Mouse (Mus musculus): ENCODE measurements around the gene Glt1d1.

Glt1d1 gene

DNA sequence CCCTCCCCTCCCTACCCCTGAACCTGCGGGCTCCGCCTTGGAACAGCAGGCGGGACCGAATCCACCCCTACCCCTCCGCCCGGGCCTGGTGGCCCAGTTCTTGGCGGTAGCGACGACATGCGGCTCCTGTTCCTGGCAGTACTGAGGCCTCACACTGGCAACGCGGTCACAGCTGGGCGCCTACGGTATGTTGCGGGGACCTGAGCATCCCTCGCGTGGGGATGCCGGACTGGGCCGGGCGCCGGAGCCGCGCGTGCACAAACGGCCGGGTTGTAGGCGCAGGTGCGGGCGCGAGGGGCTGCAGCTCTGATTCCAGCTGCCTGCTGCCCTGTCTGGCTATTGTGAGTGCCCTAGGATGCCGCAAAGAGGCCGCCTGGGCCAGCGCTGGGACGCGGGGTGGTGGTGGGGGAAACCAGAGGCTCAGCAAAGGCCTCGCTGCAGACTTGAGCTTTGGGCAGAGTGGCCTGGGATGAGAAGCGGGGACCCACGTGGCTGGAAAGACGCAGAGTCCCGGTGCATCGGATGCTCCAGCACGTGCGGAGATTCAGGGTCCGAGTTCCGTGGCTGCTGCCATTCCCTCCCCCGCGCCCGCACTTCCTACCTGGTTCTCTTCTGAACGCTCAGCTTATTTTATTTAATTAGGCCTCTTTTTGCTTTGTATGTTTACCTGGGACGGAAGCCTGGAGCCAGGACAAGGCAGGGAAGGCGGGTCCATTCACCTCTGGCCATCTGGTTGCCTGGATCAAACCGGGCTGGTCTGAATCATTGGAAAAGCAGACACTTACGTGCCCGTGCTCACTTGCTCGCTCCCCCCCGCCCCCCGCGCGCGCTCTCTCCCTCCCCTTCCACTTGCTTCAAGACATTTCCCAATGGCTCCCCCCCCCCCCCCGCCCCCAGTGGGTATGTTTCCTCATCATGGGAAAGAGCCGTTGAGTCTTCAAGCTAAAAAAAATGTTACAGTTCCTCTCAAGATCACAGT, at the start of gene Glt1d1, which contains the start of gene Slc15a4:
Gene Glt1d1 (plus strand): TSS at position 96 of the 979 bp plus-strand sequence.
Gene Slc15a4 (minus strand): TSS at position 731 of the 979 bp plus-strand sequence.
- DNase-seq (ENCODE audit: low read depth, low spot score), result no peak

DNA sequence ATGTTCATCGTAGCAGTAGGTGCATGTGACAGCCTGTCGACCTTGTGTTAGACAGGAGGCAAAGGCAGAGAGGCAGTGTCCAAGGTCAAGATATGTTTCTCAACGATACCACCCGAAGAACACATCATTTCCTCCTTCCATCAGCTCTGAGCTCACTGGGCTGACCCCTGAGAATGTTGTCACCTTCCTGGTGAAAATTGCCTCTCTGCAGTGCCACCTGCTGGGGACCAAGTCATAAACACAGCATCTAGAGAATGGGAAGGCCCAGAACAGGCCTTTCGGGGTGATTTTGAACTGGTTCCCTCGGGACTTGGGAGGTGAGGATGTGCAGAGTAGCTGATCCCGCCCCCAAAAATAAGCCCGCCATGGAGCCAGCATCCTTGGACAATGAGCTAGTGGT, 48.4 kb upstream of the Glt1d1 start:
- DNase-seq (ENCODE audit: low read depth, low spot score), result no peak

DNA sequence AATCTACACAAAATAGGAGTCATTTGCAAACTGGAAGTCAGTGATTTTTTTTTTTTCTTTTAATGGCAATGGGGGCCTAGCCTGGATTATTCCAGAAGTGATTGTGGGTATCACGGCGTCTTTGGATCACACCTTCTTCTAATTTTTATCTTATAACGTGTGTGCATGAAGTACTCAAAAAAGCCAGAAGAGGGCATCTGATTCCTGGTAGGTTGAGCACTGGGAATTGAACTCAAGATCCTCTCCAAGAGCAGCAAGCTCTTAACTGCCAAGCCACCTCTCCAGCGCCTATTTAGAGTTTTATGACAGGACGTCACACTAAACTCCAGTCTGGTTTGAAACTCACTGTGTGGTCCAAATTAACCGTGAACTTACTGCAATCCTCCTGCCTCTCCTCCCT, 44.2 kb upstream of the Glt1d1 start:
- no peak for DNase-seq (ENCODE audit: low read depth, low spot score)

DNA sequence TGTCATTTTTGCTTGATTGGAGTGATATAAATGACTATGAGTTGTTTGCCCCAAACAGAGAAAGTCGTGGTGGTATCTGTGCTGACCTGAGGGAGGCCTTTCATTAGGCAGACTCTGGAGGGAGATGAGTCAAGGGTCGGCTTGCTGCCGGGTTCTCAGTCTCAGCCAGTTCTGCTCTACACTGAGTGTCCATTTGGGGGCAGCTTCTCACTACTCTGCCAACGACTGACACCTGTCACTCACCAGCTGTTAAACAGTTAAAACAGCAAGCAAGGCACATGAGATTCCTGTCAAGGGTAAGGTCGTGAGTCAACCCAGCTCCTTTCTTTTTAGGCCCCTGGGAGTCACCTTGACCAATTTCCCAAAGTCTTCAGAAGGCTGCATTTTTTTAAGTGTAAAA, 39.7 kb upstream of the Glt1d1 start:
- DNase-seq (ENCODE audit: low read depth, low spot score), result no peak

DNA sequence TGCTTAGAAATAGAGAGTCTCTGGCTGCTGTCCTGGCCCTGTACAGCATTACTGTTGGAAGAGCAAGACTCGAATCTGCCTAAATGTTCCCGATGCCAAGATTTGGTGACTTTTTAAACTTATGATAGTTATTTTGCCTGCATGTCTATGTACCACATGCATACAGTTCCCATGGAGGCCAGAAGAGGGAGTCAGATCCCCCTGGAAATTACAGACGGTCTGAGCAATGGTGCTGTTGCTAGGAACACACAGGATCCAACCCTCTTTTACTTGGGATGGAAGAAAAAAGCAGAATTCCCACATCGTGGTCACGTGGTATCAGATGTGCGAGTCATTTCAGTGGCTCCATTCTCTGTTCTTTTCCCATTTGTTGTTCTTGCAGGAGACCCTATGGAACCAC, 39.2 kb upstream of the Glt1d1 start:
- no peak for DNase-seq (ENCODE audit: low read depth, low spot score)

DNA sequence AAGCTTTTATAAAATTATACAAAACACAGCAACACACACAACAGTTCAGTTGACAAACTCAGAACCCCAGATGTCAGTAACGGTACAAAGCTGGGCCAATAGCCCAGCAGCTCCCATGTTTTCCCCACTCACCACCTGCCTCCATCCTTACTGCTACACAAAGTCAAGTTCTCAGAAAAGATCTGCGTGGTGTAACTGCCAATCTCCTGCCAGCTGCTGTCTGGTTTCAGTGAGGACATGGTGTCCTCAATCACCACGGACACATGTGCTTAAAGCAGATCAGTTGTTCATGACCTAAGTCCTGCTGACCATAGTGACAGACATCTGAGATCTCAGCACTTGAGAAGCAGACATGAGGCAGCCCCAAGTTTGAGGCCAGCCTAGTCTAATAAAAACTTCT, 36.4 kb upstream of the Glt1d1 start:
- no peak for DNase-seq (ENCODE audit: low read depth, low spot score)

DNA sequence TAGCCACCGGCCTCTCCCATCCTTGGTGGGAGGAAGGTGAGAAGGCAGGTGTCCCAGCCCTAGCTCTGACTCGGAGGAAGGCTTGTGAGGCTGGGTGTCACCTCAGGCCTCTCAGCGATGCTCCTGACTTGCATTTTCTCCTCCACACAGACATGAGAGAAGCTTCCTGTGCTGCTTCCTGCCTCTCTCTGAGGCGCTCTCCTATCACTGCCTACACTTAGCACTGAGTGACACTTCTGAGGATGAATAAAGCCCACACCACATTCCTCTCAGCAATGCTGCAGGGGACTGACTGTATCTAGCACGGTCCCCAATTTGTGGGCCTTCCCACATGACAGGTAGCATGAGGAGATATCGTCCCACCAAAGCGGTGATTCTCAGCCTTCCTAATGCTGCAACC, 35.2 kb upstream of the Glt1d1 start:
- no peak for DNase-seq (ENCODE audit: low read depth, low spot score)

DNA sequence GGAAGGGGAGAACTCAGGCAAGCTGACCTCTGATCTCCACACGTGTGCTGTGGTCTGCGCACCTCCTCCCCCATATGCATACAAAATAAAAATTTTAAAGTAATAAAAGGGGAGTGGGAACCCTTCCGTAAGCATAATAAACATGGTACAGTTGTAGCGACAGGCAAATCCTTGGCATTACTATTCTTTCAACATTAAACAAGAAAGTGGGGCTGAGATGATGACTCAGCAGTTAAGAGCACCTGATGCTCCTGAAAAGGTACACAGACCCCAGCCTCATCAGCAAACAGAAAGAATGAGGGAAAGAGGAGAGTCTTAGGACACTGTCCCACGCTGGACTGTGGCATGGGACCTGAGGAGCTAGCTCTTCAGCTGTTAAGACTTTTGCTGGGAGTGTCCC, 29.1 kb upstream of the Glt1d1 start:
- DNase-seq (ENCODE audit: low read depth, low spot score), result no peak

DNA sequence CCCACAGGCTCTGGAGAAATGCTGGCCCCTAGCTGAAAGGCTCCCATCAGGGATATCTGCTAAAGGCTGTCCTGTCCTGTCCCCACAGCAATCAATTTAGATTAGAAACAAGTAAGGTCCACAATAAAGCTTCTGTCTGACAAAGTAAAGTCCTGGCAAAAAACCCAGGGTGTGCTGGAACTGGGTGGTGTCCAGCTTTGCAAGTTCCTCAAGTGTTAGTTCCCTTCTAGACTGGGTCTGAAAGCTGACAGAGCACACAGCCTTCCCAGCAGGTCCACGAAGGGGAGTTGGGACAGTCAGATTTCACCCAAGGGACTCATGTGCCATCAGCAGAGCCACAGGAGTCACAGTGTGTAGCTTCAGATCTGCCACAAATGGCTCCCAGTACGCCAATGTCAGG, 24.6 kb upstream of the Glt1d1 start:
- no peak for DNase-seq (ENCODE audit: low read depth, low spot score)

DNA sequence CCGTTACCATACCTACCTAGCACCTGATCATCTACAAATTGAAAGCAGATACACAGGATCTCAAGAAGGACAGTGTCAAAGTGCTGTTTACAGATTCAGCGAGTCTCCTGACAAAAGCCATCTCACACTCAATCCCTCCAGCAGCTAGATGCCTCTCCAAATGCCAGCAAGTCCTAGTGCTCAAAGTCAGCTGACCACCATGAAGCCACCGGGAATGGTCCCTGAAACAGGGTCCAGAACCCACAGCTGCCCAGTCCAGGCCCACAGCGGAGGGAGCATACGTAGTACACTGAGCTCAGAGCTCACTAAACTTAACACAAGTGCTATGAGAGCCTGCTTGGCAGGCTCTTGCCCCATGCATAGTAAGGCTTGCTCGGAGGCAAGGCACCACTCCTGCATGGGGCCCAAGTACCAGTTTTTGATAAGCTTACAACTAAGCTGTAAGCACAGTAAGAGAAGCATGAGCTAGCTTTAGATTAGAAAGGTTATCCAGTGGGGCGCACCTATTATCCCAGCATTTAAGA, 22.8 kb upstream of the Glt1d1 start:
- DNase-seq (ENCODE audit: low read depth, low spot score), result no peak

DNA sequence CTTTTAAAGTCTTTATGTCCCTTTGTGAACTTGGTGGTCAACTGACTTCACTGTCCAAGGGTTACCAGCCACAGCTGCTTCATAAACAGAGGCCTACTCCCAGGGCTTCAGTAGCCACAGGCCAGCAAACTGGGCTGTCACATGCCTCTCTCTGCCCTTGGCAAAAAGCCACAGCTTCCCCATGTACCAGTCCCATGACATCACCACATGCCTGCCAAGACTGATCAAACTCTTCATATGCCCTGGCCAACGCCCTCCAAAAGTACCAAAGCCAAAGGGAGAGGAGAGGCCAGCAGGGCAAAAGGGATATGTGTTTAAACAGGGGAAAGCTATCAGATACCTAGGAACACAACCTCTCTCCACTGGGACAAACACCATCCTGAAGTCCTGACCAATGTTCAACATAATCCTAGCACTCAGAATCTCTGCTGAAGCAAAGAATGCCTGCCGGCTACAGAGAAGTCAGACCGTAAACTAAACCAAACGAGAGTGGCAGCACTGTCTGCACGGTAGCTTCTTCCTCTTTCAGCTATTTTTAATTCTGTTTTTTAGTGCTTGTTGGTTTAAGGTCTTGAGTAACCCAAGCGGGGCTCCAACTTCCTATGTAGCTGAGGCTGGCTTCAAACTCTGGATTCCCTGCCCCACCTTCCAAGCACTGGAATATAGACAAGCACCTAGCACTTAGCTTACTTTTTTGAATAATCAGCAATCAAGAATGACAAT, 21.1 kb upstream of the Glt1d1 start:
- peak; percentile 77 for DNase-seq (ENCODE audit: low read depth, low spot score)

DNA sequence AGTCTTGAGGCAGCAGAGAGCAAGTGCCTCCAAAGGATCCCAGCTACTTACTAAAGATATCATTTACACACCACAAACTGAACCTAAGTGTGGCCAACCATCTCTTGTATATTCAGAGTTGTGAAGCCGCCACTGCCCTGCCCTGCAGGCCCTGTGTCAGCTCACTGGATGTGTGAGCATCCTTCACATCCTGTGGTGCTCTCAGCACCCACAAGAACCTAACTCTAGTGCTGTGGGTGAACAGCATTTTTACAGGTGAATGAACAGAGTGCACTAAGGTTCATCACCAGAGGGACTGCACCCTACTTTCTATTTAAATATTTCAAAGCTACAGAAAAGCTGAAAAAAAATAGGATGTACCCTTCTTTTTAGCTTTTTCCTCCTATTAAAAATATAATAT, 20.2 kb upstream of the Glt1d1 start:
- DNase-seq (ENCODE audit: low read depth, low spot score), result no peak

DNA sequence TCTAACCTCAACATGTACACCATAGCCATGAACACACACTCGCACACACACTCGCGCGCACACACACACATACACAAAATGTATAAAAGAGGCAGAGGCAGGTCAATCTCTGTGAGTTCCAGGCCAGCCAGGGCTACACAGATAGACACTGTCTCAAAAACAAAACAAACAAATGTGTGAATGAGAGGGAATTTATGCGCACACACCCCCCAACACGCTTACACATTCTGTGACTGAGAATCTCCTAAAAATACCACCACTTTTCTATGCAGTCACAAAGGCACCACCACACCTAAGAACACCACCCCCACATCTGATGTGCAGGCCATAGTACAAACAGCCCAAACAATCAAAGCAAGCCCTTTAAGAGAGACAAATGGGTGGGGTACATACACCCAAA, 19.7 kb upstream of the Glt1d1 start:
- no peak for DNase-seq (ENCODE audit: low read depth, low spot score)

DNA sequence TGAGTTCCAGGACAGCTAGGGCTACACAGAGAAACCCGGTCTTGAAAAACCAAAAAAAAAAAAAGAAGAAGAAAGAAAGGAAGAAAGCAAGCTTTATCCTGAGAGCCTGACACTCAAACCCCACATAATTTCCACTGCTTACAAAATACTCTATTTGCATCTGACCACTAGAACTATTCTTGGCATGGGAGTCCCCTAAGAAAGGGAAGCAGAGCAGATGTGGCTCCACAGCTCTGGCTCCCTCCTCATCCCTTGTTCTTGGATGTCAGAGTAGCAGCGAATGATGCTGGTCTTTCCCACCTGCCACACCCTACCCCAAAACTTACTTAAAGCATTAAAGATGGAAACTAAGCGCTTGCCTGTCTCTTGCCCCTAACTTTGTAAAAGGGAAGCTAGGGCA, 16.6 kb upstream of the Glt1d1 start:
- DNase-seq (ENCODE audit: low read depth, low spot score), result no peak

DNA sequence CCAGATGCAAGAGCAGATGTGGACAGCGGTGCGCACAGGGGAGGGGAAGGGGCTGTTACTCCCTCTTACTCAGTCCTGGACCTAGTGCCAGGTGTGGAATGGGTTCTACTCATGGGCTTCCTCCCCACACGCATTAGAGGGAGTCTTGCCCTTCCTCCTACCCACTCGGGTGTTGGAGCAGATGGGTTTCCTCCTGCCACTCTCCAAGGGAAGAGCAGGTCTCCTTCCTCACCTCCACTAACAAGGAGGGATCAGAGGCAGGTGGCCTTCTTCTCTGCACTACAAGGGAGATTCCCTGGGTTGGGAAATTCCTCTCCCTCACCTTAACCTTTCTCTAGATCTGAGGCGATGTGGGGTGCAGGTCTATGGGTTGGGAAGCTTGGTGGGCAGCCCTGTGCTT, 15.9 kb upstream of the Glt1d1 start:
- no peak for DNase-seq (ENCODE audit: low read depth, low spot score)

DNA sequence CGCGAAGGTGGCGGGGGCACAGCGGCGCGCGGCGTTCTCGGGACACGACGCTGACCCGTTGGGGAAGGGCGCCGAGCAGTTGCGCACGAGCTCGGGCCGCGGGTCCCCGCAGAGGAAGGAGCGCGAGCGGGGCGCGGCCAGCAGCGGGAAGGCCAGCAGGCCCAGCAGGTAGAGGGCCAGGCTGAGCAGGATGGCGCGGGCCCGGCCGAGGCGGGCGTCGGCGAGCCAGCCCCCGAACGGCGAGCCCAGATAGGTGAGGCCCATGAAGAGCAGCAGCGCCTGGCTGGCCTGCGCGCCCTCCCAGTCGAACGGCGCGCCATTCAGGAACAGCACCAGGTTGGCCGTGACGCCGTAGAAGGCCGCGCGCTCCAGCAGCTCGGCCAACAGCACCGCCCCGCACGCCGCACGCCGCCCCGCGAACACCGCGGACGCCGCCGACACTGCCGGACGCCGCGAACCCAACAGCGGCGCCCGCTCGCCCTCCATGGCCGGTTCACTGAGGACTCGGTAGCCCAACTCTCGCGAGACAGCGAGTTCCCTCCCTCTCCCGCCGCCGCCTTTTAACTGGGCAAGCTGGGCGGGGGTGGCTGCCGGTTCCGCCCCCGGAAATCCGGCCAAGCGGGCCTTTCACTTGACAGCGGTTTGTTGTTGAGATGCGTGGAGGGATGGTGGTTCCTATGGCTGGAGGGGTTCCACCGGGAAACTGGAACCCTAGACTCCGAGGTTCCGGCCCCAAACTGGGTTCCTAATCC, 15.0 kb upstream of the Glt1d1 start:
- DNase-seq (ENCODE audit: low read depth, low spot score), result peak; percentile 93

DNA sequence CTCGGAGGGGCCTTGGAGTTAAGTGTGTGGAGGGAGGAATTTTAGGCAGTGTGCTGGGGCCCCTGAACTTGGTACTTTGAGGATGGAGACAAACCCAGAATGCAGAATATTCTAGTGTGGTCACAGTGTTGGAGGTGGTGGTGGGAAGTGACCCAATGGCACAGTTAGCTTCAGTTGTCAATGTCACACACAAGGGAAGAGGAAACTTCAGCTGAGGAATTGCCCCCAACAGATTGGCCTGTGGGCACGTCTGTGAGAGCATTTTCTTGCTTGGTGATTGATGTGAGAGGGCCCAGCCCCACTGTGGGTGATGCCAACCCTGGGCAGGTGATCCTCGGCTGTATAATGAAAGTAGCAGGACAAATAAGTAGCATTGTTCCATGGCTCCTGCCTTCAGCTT, 13.2 kb upstream of the Glt1d1 start:
- DNase-seq (ENCODE audit: low read depth, low spot score), result no peak

DNA sequence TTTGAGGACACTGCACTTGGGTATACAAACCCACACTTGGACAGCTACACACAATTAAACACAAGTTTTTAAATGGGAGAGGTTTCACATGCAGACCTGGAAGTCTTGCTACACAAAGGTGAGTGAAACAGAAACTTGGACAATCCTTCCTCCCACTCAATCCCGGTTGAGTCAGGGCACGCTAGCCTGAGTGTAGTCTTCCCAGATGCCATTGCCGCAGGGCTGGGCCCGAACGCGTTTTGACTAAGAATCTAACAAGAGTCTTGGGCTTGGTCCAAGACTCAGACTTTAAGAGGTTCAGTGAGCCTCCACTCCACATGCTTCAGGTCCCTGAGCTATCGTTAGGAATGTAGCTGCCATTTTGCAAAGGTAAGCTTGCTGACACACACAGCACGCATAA, 11.7 kb upstream of the Glt1d1 start:
- DNase-seq (ENCODE audit: low read depth, low spot score), result no peak

DNA sequence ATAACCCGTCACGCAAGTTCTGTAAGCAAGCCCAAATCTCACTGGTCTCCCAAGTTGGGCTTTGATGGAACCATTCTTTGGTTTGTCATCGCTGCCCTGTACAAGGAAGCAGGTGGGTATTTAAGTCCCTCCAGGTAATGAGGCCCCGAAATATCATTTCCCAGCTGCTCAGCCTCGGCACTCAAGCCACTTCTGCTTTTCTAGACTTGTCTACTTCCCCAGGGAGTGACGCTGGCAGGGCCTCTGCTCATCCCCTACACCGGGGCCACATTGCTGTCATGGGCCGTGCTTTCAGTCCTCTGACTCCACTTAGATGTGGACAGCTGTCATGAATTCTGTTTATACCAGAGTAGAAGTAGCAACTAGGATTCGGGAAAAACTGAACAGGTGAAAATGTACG, 11.0 kb upstream of the Glt1d1 start:
- no peak for DNase-seq (ENCODE audit: low read depth, low spot score)

DNA sequence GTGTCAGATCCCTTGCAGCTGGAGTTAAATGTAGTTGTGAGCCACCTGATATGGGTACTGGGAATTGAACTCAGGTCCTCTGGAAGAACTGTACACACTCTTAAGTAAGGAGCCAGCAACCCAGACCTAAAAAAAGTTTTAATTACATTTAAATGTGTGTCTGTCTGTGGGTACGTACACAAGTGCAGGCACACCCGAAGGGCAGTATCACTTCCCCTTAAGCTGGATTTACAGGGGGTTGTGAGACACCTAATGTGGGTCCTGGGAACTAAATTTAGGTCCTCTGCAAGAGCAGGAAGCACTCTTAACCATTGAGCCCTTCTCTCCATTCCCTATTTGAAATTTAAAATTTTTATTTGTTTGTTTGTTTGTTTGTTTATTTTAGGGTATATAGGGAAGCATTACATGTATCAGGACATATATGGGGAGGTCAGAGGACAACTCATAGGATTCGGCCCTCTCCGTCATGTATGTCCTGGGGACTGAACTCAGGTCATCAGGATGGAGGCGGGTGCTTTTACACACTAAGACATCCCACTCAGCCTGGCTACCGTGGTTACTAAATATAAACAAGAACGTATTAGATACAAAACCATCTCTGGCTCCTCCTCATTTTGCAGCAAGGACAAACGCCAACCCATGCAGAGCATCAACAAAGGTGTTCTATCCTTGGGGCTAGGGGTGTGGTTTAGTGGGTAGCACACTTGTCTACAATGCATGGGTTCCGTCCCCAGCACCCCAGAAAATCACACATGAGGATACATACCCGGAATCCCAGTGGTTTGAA, 7.4 kb upstream of the Glt1d1 start:
- DNase-seq (ENCODE audit: low read depth, low spot score), result no peak

DNA sequence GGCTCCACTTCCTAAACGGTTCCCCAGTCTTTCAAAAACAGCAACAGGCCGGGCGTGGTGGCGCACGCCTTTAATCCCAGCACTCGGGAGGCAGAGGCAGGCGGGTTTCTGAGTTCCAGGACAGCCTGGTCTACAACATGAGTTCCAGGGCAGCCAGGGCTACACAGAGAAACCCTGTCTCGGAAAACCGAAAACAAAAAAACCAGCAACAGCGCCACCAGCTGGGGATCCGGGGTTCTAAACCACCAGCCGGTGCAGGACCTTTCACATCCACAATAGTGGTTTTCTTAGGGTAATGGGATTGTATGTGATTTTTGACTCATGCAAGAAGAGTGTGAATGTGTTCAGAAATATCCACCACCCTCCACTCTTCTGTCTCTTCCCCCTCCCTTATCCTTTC, 4.8 kb upstream of the Glt1d1 start:
- no peak for DNase-seq (ENCODE audit: low read depth, low spot score)

Data from telencephalon, adult 2 months (tissue).